ENCODE assay signal across 9 mouse cellular contexts in genomic region chr4:109664091-109664490, GRCm38 (mm10). TPM values are rescaled to one million over a fixed set of nuclear protein-coding genes. Genes with fewer than 3 reads are reported as not detected.
DNase-seq lines count a peak whose midpoint lies in the region; ATAC-seq and TF ChIP-seq lines count a peak whose summit lies in the region.
"Had no signal": no experiment of that assay in that cellular context is flagged by ENCODE, and none has a peak within 500 bp of the region (broad histone marks: within the 10 kb centered on the region; RNA-seq: fewer than 3 reads in every experiment).

No protein-coding gene starts in this region.

- no peaks in the 10 kb centered on the region for H3K9me3 ChIP-seq in midbrain, embryonic 12.5 days
- H3K9me3 ChIP-seq in midbrain, embryonic 16.5 days (replicated peaks; ENCODE audit: control insufficient read depth, low read length, poor library complexity, severe bottlenecking) = no peaks in the 10 kb centered on the region
- H3K9me3 ChIP-seq in hindbrain, embryonic 15.5 days = no peaks in the 10 kb centered on the region
- H3K9me3 ChIP-seq in stomach, embryonic 15.5 days = no peaks in the 10 kb centered on the region

- intact Hi-C loops in heart, adult 2 months (cut with DNase I) = no loop called here
- intact Hi-C loops in heart, postnatal 36 days (cut with DNase I) = no loop called here

- peak overlapping the region; percentile 90 for H3K4me3 ChIP-seq in heart, adult 2 months
- peak overlapping the region; percentile 69; the same call in 1 of the 2 replicates for H3K4me3 ChIP-seq in midbrain, embryonic 12.5 days
- no peak overlapping the region for H3K4me3 ChIP-seq in midbrain, embryonic 16.5 days (ENCODE audit: low read depth, low read length)
- H3K4me3 ChIP-seq in hindbrain, embryonic 15.5 days = peak overlapping the region; percentile 49; the same call in 1 of the 2 replicates
- H3K4me3 ChIP-seq in stomach, embryonic 15.5 days (replicated peaks) = peak overlapping the region; percentile 18; the same call in 1 of the 2 replicates

- no peaks in the 10 kb centered on the region for H3K27me3 ChIP-seq in heart, adult 2 months (ENCODE audit: control insufficient read depth, insufficient read depth, low read length)
- H3K27me3 ChIP-seq in midbrain, embryonic 12.5 days = peaks cover 51% of the 10 kb centered on the region
- H3K27me3 ChIP-seq in midbrain, embryonic 16.5 days (ENCODE audit: control insufficient read depth, insufficient read depth, low read depth, low read length) = peaks cover 28% of the 10 kb centered on the region
- peaks cover 44% of the 10 kb centered on the region for H3K27me3 ChIP-seq in hindbrain, embryonic 15.5 days
- peaks cover 16% of the 10 kb centered on the region for H3K27me3 ChIP-seq in stomach, embryonic 15.5 days (replicated peaks)

- no peak for TF ChIP-seq EP300 in heart, adult 2 months (IDR thresholded peaks at IDR 0.05; ENCODE audit: insufficient read depth, low read depth, low read length)

- peaks cover 6% of the 10 kb centered on the region for H3K4me1 ChIP-seq in heart, adult 2 months (ENCODE audit: control insufficient read depth, insufficient read depth, low read length)
- H3K4me1 ChIP-seq in midbrain, embryonic 12.5 days = peaks cover 23% of the 10 kb centered on the region
- H3K4me1 ChIP-seq in midbrain, embryonic 16.5 days (ENCODE audit: control insufficient read depth, insufficient read depth, low read length) = peaks cover 19% of the 10 kb centered on the region
- peaks cover 24% of the 10 kb centered on the region for H3K4me1 ChIP-seq in hindbrain, embryonic 15.5 days (replicated peaks)
- H3K4me1 ChIP-seq in stomach, embryonic 15.5 days = peaks cover 10% of the 10 kb centered on the region; the same call in 1 of the 2 replicates

- peak overlapping the region; percentile 88 for H3K4me2 ChIP-seq in midbrain, embryonic 12.5 days (replicated peaks)
- H3K4me2 ChIP-seq in midbrain, embryonic 16.5 days (ENCODE audit: low read length) = no peak overlapping the region
- H3K4me2 ChIP-seq in hindbrain, embryonic 15.5 days = peak overlapping the region; percentile 76
- peak overlapping the region; percentile 11; the same call in 1 of the 2 replicates for H3K4me2 ChIP-seq in stomach, embryonic 15.5 days

- DNase-seq in heart, adult 2 months = no peak
- no peak for DNase-seq in heart, postnatal 36 days
- no peak for DNase-seq in left cerebral cortex, adult 8-10 months (ENCODE audit: low spot score in 2 of 2)
- no peak for DNase-seq in embryo, embryonic 9.5 days (ENCODE audit: extremely low spot score)

- H3K9ac ChIP-seq in heart, adult 2 months (ENCODE audit: low read depth, low read length) = peak overlapping the region; percentile 41; the same call in 1 of the 2 replicates
- no peak overlapping the region for H3K9ac ChIP-seq in midbrain, embryonic 12.5 days (replicated peaks)
- no peak overlapping the region for H3K9ac ChIP-seq in midbrain, embryonic 16.5 days (ENCODE audit: low read depth, low read length)
- H3K9ac ChIP-seq in hindbrain, embryonic 15.5 days = no peak overlapping the region
- no peak overlapping the region for H3K9ac ChIP-seq in stomach, embryonic 15.5 days

- TF ChIP-seq POLR2A in heart, adult 2 months (IDR thresholded peaks at IDR 0.05; ENCODE audit: insufficient read depth, low read depth, low read length) = no peak

- no peak overlapping the region; the same call in 1 of the 2 replicates for H3K27ac ChIP-seq in heart, adult 2 months
- H3K27ac ChIP-seq in midbrain, embryonic 12.5 days (replicated peaks) = no peak overlapping the region
- H3K27ac ChIP-seq in midbrain, embryonic 16.5 days (ENCODE audit: low read length) = no peak overlapping the region
- no peak overlapping the region for H3K27ac ChIP-seq in hindbrain, embryonic 15.5 days (replicated peaks)
- H3K27ac ChIP-seq in stomach, embryonic 15.5 days = no peak overlapping the region

- WGBS in heart, adult 2 months = 28% methylated on average over 5 of the region's 5 CpGs
- 4% methylated on average over 5 of the region's 5 CpGs for WGBS in midbrain, embryonic 12.5 days
- WGBS in midbrain, embryonic 16.5 days = 11% methylated on average over 5 of the region's 5 CpGs
- WGBS in hindbrain, embryonic 15.5 days = 12% methylated on average over 5 of the region's 5 CpGs
- 19% methylated on average over 5 of the region's 5 CpGs for WGBS in stomach, embryonic 15.5 days

- no peak for TF ChIP-seq CTCF in heart, adult 2 months (IDR thresholded peaks at IDR 0.05)

- peaks cover 9% of the 10 kb centered on the region for H3K36me3 ChIP-seq in heart, adult 2 months (ENCODE audit: control insufficient read depth, insufficient read depth, low read length)
- H3K36me3 ChIP-seq in midbrain, embryonic 12.5 days = no peaks in the 10 kb centered on the region
- no peaks in the 10 kb centered on the region for H3K36me3 ChIP-seq in midbrain, embryonic 16.5 days (ENCODE audit: control insufficient read depth, insufficient read depth, low read length)
- H3K36me3 ChIP-seq in hindbrain, embryonic 15.5 days = no peaks in the 10 kb centered on the region
- H3K36me3 ChIP-seq in stomach, embryonic 15.5 days = no peaks in the 10 kb centered on the region

- no peak for ATAC-seq in midbrain, embryonic 12.5 days (ENCODE audit: low FRiP score, low read depth)
- ATAC-seq in midbrain, embryonic 16.5 days = no peak
- ATAC-seq in hindbrain, embryonic 15.5 days (ENCODE audit: low FRiP score, low read depth) = no peak
- no peak for ATAC-seq in stomach, embryonic 15.5 days (ENCODE audit: insufficient read depth, low FRiP score, low read depth)
- ATAC-seq: CD4-positive, CD25-positive, alpha-beta regulatory T cell, adult 4 months had no signal

- H3K79me2 ChIP-seq in heart, adult 2 months (replicated peaks; ENCODE audit: control insufficient read depth, insufficient read depth, low read length) = no peaks in the 10 kb centered on the region; the same call in 1 of the 2 replicates

RNA-seq across cellular contexts. Expression of gene Cdkn2c, which starts 2.9 kb away (rescaled TPM):
- 10 to 100 TPM; 11.0 to 14.5 TPM for total RNA-seq in heart, adult 2 months (2021)
- 6.3 and 11.0 TPM in 2 replicates for polyA plus RNA-seq in heart, adult 2 months (2012; rRNA removed)
- 10 to 100 TPM; 13.0 to 16.6 TPM for total RNA-seq in heart, postnatal 36 days (2021)
- polyA plus RNA-seq in midbrain, embryonic 12.5 days (2016; fragmentation: Nextera tagmentation; extraction: Ambion mirVana) = 12.0 and 12.4 TPM in 2 replicates
- polyA plus RNA-seq in midbrain, embryonic 16.5 days (2015; fragmentation: Nextera tagmentation; extraction: Ambion mirVana) = 1.7 and 2.0 TPM in 2 replicates
- polyA plus RNA-seq in hindbrain, embryonic 15.5 days (2015; fragmentation: Nextera tagmentation; extraction: Ambion mirVana) = 3.9 and 4.7 TPM in 2 replicates
- 10.6 and 11.7 TPM in 2 replicates for polyA plus RNA-seq in stomach, embryonic 15.5 days (2015; fragmentation: Nextera tagmentation; extraction: Ambion mirVana)
- total RNA-seq in left cerebral cortex, adult 8-10 months (2022) = 1 to 10 TPM; 3.3 to 4.4 (median 3.6) TPM

RNA-seq across cellular contexts. Expression of gene Faf1, which starts 12.3 kb away (rescaled TPM):
- 10 to 100 TPM; 37.1 to 46.0 TPM for total RNA-seq in heart, adult 2 months (2021)
- polyA plus RNA-seq in heart, adult 2 months (2012; rRNA removed) = 9.6 and 18.5 TPM in 2 replicates
- total RNA-seq in heart, postnatal 36 days (2021) = 10 to 100 TPM; 42.4 to 45.3 TPM
- 43.4 and 46.6 TPM in 2 replicates for polyA plus RNA-seq in midbrain, embryonic 12.5 days (2016; fragmentation: Nextera tagmentation; extraction: Ambion mirVana)
- 29.9 and 32.0 TPM in 2 replicates for polyA plus RNA-seq in midbrain, embryonic 16.5 days (2015; fragmentation: Nextera tagmentation; extraction: Ambion mirVana)
- 30.2 and 31.8 TPM in 2 replicates for polyA plus RNA-seq in hindbrain, embryonic 15.5 days (2015; fragmentation: Nextera tagmentation; extraction: Ambion mirVana)
- 24.3 and 27.1 TPM in 2 replicates for polyA plus RNA-seq in stomach, embryonic 15.5 days (2015; fragmentation: Nextera tagmentation; extraction: Ambion mirVana)
- total RNA-seq in left cerebral cortex, adult 8-10 months (2022) = 10 to 100 TPM; 25.6 to 27.4 (median 27.1) TPM
